Mouse (Mus musculus) cerebellum, postnatal 36 days (tissue): ENCODE measurements at regions not wholly inside any gene's neighbourhood (a gene's known extent, or its start where the extent isn't known, plus 50 kb on each side); places are given as distances from the start of the nearest gene placed in this dataset.

Source experiments
- DNase-seq, 2 experiments: peaks; one replicate each; pipeline ENCODE4 v3.0.0; 2021 to 2022; ENCODE audit warnings: mixed read lengths in 2 of 2

DNA sequence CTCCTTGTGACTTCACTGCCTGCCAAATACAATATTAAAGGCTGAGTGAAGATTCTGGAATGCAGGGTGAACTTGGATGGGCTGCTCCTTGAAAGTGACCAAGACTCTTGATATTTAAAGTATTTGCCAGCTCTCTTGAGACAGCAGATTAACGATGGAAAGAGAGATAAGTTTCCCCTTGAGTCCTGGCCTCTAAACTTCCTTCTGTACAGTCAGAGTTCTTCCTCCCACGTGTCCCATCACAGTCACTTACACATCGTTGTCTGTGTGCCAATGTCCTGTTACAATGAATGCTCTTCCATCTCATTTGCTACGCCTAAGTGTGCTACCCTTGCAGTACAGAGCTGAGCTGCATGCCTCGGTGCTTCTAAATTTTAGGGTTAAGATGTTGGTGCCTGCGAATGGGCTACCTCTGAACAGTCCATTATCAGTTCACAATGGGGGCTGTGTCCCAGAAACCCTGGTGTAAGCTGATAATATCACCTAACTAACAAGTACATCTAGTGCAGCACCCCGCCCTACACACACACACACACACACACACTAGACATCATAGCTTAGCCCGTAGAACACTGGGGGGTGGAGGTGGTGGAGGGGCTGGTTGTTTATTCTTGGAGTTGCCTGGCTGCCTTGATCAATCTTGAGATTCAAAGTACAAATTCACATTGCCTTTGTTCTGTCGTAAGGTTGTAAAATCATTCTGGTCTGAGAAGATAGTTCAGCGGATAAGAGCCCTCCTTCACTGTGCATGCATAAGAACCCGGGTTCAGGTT, 207.9 kb upstream of the Pgrmc2 start:
- DNase-seq, result no peak

DNA sequence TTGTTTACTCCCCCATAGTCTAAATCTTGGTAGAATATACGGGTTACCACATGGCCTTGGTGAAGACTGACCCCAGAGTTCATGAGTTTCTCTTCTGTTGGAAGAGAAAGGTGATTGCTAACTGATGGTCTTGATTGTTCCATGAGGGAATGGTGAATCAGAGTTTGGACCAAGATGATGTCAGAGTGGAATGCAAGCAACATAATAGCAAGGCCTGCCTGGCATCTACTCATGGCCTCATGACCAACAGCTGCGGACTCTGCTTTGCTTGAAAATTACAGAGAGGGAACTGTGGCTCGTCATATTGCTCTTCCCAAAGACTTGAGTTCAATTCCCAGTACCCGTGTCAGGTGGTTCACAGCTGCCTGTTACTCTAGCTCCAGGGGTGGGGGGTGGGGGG, 205.9 kb upstream of the Pgrmc2 start:
- no peak for DNase-seq

DNA sequence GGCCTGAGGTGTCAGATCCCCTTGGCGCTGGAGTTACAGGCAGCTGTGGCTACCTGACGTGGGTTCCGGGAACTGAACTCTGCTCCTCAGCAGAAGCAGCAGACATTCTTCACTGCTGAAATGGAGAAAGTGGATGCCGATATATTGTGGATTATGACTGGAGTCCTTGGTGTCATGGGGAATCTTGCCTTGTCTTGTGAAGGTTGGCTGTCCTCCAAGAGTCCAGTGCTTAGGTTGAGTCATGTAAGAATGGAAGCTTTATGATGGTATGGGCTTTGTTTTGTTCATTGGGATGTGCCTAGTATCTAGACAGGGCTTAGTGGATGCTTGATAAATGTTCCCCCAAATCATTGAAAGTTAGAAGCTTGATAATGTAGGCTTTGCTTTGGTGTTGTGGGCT, 205.2 kb upstream of the Pgrmc2 start:
- DNase-seq, result no peak

DNA sequence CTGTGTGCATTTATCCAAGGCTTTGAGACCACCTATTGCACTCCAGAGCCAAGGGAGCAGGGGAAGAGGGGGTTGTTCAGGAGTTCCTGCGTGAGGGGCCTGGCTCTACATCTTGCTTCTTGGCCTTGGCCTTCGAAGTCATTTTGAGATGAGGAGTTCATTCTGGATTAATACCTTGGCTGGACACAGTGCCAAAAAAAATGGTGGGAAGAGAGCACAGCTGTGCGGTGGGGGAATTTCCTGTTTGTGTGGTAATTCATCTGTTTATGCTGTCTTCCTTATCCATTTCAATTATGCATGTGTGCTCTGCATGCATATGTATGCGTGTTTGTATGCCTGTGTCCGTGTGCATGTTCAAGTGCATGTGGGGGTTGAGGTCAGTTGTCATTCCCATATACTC, 202.5 kb upstream of the Pgrmc2 start:
- no peak for DNase-seq

DNA sequence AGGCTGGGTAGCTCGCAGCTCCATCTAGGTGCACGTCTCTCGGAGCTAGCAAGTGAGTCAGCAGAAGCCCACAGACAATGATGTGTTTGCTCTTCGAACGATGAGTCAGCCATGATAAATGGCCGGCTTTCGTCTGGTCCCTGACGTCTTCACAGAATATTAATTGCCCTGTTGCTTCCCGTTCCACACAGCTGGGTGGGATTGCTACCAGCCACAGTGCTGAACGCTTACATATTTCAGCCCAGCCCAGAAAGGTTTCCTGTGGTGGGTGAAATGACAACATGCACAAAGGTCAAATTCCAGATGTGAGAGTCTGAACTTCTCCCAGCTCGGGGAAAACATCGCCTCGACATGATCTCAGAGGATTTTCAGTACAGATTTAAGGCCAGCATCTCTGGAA, 202.1 kb upstream of the Pgrmc2 start:
- DNase-seq, result no peak

DNA sequence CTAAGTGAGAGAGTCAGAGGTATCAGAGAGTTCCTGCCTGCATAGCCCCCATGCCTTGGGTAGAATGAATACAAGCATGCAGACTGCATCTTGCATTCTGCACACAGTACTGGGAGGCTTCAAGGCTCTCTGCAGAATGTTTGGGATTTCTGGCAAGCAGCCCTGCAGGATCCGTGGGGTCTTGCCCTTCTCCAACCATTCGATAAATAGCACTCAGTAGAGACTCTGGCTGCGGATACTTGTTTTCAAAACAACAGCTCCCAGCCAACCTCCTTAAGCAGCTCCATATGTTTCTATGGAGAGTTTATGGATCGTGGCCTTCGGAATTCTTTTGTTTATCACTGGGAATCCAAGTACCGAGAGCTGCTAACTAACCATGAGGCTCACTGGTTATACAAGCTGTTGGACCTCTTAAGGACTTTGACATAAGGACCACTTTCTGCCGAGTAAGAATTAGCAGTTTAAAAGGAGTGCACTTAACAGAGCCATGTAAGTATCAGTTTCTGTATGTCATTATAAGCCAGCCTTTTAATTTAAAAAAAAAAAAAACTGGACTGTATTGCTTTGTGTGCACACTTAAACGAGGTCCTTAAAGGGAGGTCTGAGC, 199.7 kb upstream of the Pgrmc2 start:
- DNase-seq, result no peak

DNA sequence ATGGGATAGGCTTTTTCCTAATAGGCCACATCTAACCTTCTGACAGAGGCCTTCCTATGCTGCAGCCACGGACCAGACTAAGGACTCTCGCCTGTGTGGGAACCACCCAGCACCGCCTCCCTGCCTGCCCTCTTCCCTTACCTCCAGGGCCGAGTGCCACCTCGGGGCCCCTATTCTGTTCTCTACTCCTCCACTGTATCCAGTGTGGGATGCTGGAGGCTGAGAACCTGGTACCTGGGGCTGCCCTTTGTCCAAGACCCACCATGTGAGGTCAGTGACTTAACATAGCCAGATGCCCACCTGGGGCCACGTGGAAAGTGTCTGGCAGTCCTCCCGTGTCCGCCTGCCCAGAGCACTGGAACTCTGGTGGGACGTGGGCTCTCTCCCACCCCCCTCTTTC, 193.2 kb upstream of the Pgrmc2 start:
- no peak for DNase-seq

DNA sequence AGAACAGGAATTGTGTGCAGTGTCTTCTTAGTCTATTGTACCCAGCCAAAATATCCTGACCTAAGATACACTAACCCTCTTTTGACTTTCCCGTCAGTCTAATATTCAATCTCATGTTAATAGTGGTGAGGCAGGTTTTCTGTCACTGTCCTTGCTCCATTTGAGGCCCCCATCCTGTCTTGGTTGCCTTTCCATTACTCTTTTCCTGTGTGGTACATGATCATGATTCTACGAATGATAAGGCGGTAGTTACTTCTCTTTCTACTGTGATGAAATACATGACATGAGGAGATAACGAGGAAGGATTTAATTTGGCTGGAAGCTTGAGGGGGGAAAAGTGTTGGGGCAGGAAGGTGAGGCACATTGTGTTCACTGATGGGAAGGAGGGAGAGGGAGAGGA, 185.7 kb upstream of the Pgrmc2 start:
- no peak for DNase-seq

DNA sequence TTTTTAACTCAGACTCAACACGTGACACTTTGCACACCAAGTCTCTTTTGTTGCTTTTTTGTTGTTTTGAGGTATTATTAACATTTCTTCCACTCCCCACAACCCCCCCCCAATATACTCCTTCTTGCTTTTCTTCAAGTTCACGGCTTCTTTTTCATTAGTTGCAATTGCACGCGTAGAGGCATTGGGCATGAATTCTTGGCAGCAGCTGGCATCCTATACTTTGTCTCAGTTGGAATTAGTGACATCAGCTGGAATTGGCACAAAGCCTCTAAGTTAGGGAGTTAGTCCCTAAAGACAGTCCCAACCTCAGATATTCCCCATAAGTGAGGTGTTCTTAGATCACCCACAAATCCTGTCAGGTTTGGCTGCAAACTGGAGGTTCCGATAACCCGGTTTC, 183.4 kb upstream of the Pgrmc2 start:
- no peak for DNase-seq

DNA sequence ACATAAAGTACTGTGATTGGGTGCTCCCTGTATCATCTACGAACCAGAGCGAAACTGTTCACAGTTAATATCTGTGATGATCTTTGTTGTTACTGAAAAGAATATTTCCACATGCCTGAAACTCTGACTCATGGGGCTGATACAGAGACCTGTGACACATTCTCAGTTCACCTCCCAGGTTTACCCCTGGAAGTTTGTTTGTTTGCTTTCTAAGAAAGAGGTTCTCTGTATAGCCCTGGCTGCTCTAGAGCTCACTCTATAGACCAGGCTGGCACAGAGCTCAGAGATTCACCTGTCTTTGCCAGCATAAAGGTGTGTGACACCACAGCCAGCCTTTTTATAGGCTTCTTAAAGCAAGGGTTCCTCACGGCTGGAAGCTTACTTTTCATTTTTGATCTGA, 182.6 kb upstream of the Pgrmc2 start:
- DNase-seq, result no peak

DNA sequence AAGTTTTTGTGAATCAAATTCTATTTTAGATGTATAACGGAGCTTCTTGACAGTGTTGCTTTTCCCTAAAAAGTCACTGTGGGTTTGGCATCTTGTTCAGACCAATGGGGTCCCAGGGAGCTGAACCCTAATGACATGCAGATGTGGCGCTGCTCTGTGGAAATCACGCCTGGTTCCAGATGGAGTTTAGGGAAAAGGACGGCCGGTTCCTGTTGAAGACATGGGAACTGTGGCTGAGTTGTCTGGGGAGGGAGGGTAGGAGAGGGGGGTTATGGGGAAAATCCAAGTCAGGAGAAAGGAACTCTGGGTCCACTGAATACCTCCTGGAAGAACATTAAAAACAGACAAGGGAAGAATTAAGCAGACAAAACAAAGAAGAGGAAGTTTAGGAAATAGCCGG, 175.4 kb upstream of the Pgrmc2 start:
- DNase-seq, result no peak

DNA sequence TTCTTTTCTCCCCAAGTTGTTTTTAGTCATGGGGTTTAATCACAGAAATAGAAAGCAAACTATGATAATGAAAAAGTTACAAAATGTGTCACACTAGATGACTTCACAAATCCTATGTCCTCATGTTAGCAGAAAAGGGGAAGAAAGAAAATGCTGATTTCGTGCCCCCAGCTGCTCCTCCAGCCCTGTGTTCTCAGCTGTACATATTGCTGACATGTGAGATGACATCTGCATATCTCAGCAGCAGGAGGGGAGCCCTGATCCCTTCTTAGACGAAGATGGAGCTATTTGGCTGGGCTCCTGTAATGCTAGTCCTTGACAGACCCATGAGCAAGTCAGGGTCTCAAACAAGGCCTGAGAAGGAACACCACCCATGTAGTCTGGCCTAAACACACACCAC, 162.1 kb upstream of the Pgrmc2 start:
- DNase-seq, result no peak

DNA sequence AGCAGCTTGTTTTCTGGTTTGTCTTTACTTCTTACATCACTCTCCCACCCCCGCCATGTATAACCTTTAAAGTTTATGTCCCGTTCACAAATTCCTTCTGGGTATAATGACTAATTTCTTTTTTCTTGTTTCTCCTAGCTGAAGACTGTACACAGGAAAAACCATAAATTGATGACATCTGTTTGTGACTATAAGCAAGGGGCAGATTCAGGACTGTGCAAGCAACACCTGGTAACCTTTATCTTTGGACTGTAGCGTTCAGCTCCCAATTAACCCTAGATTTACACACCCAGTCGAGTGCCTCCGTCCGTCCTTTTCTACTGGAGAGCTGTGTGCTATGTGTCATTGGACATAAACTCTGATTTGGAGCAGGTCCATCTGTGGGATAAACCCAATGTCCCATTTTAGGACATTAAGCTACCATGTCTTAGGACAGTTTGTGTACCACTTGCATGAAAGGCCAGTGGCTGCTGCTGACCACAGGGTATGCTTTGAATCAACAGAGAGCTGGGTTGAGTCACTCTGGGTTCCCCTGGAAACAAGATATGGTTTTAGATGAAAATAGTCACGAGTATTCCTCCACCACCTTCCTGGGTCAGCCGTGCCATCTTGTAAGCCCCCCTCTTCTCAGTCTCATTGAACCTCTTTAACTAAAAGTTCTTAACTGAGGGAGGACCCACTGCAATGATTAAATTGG, 159.2 kb upstream of the Pgrmc2 start:
- no peak for DNase-seq

DNA sequence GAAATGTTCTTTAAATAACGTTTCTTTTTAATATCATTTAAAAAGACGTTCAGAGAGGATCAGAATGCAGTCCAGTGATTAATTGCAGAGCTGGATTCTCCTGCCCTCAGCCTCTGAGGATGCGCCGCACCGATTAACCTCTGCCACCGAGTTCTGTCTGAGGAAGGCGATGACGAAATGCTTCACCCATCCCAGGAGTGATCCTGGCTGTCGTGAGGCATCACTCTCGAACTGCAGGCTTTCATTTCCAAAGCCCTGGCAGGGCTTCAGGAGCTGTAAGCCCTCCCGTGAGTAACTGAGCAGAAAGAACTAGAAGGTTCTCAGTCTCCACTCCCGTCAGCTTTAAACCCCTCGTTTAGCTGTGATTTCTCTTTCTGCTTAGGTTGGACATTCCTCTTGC, 157.0 kb upstream of the Pgrmc2 start:
- DNase-seq, result no peak

DNA sequence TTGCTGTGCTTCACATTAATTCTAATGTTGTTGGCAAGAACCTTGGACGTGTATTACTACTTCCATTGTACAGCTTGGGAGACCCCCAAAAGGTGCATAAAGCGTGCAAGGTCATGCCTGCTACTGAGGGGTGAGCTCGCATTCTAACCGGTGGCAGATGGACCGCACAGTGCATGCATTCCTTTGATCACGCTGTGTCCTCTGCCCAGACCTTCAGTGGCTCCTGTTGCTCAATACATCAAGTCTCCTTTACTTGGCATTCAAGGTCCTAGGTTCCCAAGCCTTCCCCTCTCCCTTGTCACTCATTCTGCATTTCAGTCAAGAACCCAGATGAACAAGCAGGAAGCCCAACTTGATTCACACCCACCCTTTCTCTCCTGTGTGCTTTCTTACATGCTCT, 156.4 kb upstream of the Pgrmc2 start:
- no peak for DNase-seq

DNA sequence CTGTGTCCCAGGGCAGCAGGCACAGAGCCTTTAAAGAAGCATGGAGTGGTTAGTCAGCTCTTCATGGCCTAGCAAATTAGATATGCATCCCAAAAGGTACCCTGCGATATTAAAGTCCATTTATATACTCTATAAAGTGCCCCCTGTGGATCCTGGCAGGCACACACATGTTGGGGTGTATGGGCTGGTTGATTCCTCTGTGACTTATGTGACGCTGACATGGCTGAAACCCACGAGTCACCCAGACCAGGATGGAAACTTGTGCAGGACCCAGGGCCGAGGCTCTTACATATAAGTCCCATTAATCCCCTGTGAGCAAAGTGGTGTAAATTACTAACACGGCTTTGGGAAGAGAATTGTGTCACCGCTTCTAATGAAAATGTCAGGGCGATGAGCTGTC, 155.2 kb upstream of the Pgrmc2 start:
- DNase-seq, result no peak

DNA sequence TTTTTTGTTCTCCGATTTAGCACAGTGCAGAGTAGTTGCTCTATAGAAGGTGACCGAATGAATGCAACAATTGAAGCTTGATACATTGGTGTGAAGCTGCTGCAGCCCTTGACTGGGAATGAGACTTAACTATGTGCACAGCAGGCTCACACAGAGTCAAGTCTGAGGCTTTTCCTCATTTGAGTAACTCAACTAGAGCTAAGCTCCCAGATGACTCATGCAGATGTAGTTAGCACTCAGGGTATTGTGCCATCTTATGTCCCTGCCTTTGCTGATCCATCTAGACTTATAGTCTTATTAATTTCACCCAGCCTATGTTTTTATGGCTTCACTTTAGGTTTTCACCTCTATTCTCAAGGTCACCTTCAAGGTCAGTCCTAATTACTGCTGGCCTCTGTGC, 152.8 kb upstream of the Pgrmc2 start:
- no peak for DNase-seq

DNA sequence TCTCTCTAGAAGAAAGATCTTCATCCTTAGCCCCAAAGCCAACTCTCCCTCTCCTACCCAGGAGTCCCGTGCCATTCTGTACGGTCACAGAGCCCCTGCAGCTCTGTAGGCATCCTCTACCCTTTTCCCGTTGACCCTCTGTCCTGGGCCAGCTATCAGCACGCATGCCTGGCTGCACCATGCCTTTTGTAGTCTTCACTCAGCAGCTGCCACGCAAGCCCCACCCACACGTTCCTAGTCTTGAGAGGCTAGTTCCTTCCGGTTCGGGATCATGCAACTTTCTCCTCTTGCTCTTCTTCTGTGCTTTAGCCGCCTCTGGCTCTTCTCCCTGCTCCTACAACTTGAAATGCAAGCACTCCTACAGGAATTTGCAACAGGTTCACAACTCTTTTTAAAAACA, 152.1 kb upstream of the Pgrmc2 start:
- no peak for DNase-seq

DNA sequence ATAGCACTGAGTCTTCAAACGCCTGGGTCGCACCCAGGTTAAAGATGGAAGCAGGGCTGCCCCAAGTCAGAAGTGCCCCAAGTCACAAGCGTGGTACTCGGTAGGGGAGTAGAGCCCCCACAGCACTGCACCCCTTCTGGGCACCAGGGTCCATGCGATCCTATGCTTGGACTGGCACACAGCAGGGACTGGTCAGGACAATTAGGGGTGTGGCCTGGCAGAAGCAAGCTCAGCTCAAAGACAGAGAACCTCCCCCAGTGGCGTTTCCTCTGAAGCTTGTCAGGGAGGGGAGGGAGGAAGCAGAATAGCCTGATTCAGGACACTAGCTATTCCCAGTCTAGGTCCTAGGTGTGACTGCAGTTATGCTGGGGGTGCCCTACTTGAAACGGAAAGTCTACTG, 151.3 kb upstream of the Pgrmc2 start:
- no peak for DNase-seq

DNA sequence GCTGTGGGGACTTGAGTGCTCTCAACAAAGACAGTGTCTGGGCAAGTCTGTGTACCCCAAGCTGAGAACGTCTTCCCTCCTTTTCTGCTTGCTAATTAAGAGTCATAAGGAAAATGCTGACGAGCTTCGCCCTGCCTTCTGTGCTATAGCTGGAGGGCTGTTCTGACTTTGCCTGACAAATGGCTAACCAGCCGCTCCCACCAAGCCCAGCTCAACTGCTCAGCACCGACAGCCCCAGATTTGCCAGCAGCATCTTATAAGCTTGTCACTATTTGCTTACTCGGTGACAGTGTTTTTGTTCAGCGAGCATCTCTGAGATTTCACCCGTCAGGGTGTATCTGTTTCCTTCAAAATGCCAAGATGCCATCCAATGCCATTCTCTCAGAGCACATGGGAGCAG, 150.6 kb upstream of the Pgrmc2 start:
- no peak for DNase-seq

DNA sequence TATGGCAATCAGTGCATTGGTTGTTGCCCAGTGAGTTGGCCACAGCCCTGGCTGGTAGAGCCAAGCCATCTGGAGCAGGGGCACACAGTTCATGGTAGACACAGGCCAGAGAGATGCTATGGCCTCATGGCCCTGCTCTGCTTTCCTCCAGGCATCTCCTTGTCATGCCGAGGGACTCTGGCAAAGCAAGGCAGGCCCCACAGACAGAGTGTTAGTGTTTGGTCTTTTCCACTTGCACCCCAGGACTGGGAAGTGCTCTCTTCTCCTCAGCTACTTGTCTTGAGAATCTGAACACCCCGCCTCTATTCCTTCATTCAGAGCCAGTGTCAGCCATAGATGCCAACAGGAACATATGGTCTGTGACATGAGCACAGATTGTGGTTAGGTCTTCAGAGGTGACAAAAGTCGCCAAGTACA, 148.1 kb upstream of the Pgrmc2 start:
- DNase-seq, result peak; percentile 82 to 85

DNA sequence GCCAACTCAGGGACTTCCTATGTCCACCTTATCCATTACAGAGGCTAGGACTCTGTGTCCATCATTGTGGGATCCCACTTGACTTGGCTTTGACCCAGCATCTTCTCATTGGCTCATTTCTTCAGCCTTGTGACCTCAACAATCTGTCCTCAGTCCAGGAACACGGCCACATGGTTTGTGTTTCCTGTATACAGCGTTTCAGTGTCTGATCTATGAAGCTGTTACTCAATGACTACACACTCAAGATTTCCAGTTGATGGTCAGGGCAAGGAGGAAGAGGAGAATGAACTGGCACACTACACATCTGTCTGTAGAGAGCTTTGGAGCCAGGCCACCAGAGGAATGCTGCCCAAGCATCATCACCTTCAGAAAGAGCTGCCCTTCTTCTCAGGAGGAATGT, 146.6 kb upstream of the Pgrmc2 start:
- DNase-seq, result no peak

DNA sequence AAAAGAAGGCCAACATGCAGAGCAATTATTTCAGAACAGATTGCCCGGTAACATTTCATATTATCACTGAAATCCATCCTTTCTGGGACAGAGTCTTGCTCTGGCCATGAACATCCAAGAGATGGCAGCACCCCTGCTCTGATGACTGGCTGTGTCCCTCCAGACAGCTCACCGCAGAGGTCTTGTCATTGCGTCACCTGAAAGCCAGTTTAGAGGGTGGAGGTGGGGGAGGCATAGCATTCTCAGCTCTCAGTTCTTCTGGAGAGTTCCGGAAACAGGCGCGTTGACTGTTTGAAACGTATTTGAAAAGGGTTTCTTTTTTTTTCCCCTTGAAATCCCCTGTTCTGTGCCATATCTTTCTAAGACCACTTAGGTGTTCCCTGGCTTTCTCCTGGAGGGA, 145.7 kb upstream of the Pgrmc2 start:
- DNase-seq, result peak; percentile 55 to 57

DNA sequence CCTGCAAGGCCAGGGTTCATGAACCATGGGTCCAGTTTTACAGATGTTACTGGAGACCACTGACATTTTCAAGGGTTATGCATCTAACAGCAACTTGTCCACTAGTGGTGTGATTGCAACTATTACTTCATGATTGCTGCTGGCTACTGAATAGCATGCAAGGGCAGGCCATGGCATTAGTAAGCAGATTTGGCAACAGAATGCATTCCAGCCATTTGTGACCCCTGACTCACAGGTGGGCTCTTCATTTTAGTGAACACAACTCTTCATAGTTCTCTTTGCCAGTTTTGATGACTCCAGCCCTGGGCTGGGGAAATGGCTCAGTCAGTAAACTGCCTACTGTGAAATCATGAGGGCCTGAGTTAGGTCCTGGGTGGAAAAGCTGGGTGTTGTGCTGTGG, 137.9 kb upstream of the Pgrmc2 start:
- no peak for DNase-seq
